Mouse (Mus musculus) neural tube, embryonic 15.5 days (tissue): ENCODE measurements around the gene Gm21830. TPM values are rescaled to one million over a fixed set of nuclear protein-coding genes. Genes with fewer than 3 reads are reported as not detected.
"Not testable (repeated sequence)": the region's sequence is repeated elsewhere in the genome, so short reads cannot be mapped to it uniquely, and the experiment has no call there.

Experiments
- ATAC-seq: fragments of 200-750 bp; cut with Nextera tagmentation; 2 replicates; pipeline ENCODE4 v1.8.0; 2017; ENCODE audit warnings: mild to moderate bottlenecking, moderate TSS enrichment, moderate library complexity; ENCODE audit not compliant: low FRiP score
- H3K27ac ChIP-seq: fragments of 300-500 bp; sonication (generic); replicated peaks from 2 replicates; pipeline ENCODE4 v1.5.1; 2015; ENCODE audit warnings: mild to moderate bottlenecking, inconsistent platforms
- H3K27me3 ChIP-seq: fragments of 300-500 bp; sonication (generic); replicated peaks from 2 replicates; pipeline ENCODE4 v1.6.1; 2015; ENCODE audit warnings: inconsistent platforms
- H3K36me3 ChIP-seq: fragments of 300-500 bp; sonication (generic); 2 replicates; pipeline ENCODE4 v1.6.1; 2015; ENCODE audit warnings: inconsistent platforms
- H3K4me1 ChIP-seq: fragments of 300-500 bp; sonication (generic); 2 replicates; pipeline ENCODE4 v1.6.1; 2015; ENCODE audit warnings: inconsistent platforms
- H3K4me2 ChIP-seq: fragments of 300-500 bp; sonication (generic); 2 replicates; pipeline ENCODE4 v1.6.1; 2015; ENCODE audit warnings: inconsistent platforms, mild to moderate bottlenecking, moderate library complexity
- H3K4me3 ChIP-seq: fragments of 300-500 bp; sonication (generic); replicated peaks from 2 replicates; pipeline ENCODE4 v1.5.1; 2015; ENCODE audit warnings: mild to moderate bottlenecking, inconsistent platforms
- H3K9ac ChIP-seq: fragments of 300-500 bp; sonication (generic); replicated peaks from 2 replicates; pipeline ENCODE4 v1.6.1; 2015; ENCODE audit warnings: mild to moderate bottlenecking, inconsistent platforms
- H3K9me3 ChIP-seq: fragments of 300-500 bp; sonication (generic); replicated peaks from 2 replicates; pipeline ENCODE4 v1.6.1; 2016; ENCODE audit warnings: inconsistent platforms
- WGBS: fragments of 180-500 bp; shearing (Covaris S2); methylation state at CpG from one replicate; pipeline ENCODE4 v1.1.7; 2015; ENCODE audit warnings: mixed read lengths; 5-methylcytosine and 5-hydroxymethylcytosine counted together
- polyA plus RNA-seq: library from polyadenylated mRNA; unstranded; fragments of >200 nt; fragmentation: Nextera tagmentation; extraction: Ambion mirVana; gene quantifications from 2 replicates; pipeline ENCODE4 v1.2.1, GENCODE M21; 2015

The Gm21830 gene
- not detected in 2 replicates for polyA plus RNA-seq

- WGBS: no CpG with 5 or more reads among the region's 1 CpGs
- H3K27ac ChIP-seq, H3K4me3 ChIP-seq, H3K36me3 ChIP-seq, H3K4me2 ChIP-seq, ATAC-seq, H3K4me1 ChIP-seq, H3K27me3 ChIP-seq, H3K9me3 ChIP-seq, H3K9ac ChIP-seq: not testable (repeated sequence)
Measured at GRCm38 (mm10) chr2:67413425-67413824, at the start of gene Gm21830. TSS of gene Gm21830 (plus strand) at chr2:67413725.

GRCm38 (mm10) chr2:67364506-67364905, 49.0 kb upstream of the Gm21830 start:
- Histone ChIP-seq H3K4me2 (no peak overlapping the region), H3K27me3 (no peaks in the 10 kb centered on the region), H3K36me3 (no peaks in the 10 kb centered on the region), H3K4me3 (no peak overlapping the region), H3K27ac (no peak overlapping the region), H3K4me1 (no peaks in the 10 kb centered on the region), H3K9me3 (no peaks in the 10 kb centered on the region), H3K9ac (no peak overlapping the region)
- WGBS: 84% methylated on average over 2 of the region's 2 CpGs
- no peak for ATAC-seq

- Histone ChIP-seq H3K4me1 (0 out of 2 replicates have a peak, but pooled peaks cover 2% of the 10 kb centered on the region), H3K4me2 (no peak overlapping the region), H3K4me3 (no peak overlapping the region), H3K27ac (no peak overlapping the region), H3K27me3 (no peaks in the 10 kb centered on the region), H3K9ac (no peak overlapping the region), H3K9me3 (no peaks in the 10 kb centered on the region), H3K36me3 (no peaks in the 10 kb centered on the region)
- no peak for ATAC-seq
- WGBS: 51% methylated on average over 3 of the region's 3 CpGs
Measured at GRCm38 (mm10) chr2:67378504-67378903, 35.0 kb upstream of the Gm21830 start.

GRCm38 (mm10) chr2:67420853-67421252, 7.3 kb downstream of the Gm21830 start:
- Histone ChIP-seq H3K4me1 (no peaks in the 10 kb centered on the region), H3K9me3 (no peaks in the 10 kb centered on the region), H3K36me3 (no peaks in the 10 kb centered on the region), H3K9ac (no peak overlapping the region), H3K27me3 (no peaks in the 10 kb centered on the region), H3K27ac (no peak overlapping the region), H3K4me2 (no peak overlapping the region), H3K4me3 (no peak overlapping the region)
- no peak for ATAC-seq

GRCm38 (mm10) chr2:67422799-67423198, 9.3 kb downstream of the Gm21830 start:
- H3K4me1 ChIP-seq: no peaks in the 10 kb centered on the region
- 90% methylated on average over 1 of the region's 1 CpGs for WGBS
- no peak overlapping the region for H3K9ac ChIP-seq
- no peaks in the 10 kb centered on the region for H3K9me3 ChIP-seq
- no peak overlapping the region for H3K4me2 ChIP-seq
- no peak for ATAC-seq
- no peaks in the 10 kb centered on the region for H3K36me3 ChIP-seq
- no peak overlapping the region for H3K27ac ChIP-seq
- no peak overlapping the region for H3K4me3 ChIP-seq
- no peaks in the 10 kb centered on the region for H3K27me3 ChIP-seq

GRCm38 (mm10) chr2:67433081-67433480, 19.6 kb downstream of the Gm21830 start, which contains the start of gene Gm26727:
TSS of gene Gm26727 (minus strand) at chr2:67433181.
- Histone ChIP-seq H3K4me2 (no peak within 1 kb of the TSS), H3K4me3 (no peak within 1 kb of the TSS), H3K9me3 (no peaks in the 10 kb centered on the region), H3K4me1 (no peaks in the 10 kb centered on the region), H3K27me3 (no peaks in the 10 kb centered on the region), H3K9ac (no peak within 1 kb of the TSS), H3K27ac (no peak within 1 kb of the TSS), H3K36me3 (no peaks in the 10 kb centered on the region)
- WGBS: 65% methylated on average over 2 of the region's 2 CpGs
- no peak for ATAC-seq

GRCm38 (mm10) chr2:67438309-67438708, 24.8 kb downstream of the Gm21830 start:
- Histone ChIP-seq H3K9me3 (no peaks in the 10 kb centered on the region), H3K36me3 (no peaks in the 10 kb centered on the region), H3K9ac (no peak overlapping the region), H3K27me3 (no peaks in the 10 kb centered on the region), H3K4me3 (no peak overlapping the region), H3K27ac (no peak overlapping the region), H3K4me2 (no peak overlapping the region), H3K4me1 (no peaks in the 10 kb centered on the region)
- WGBS: 91% methylated on average over 8 of the region's 8 CpGs
- no peak for ATAC-seq

- no peaks in the 10 kb centered on the region for H3K9me3 ChIP-seq
- H3K27ac ChIP-seq: no peak within 1 kb of the TSS
- ATAC-seq: no peak
- H3K4me1 ChIP-seq: no peaks in the 10 kb centered on the region
- H3K36me3 ChIP-seq: no peaks in the 10 kb centered on the region
- no peaks in the 10 kb centered on the region for H3K27me3 ChIP-seq
- H3K4me2 ChIP-seq: no peak within 1 kb of the TSS
- WGBS: 81% methylated on average over 3 of the region's 3 CpGs
- H3K9ac ChIP-seq: no peak within 1 kb of the TSS
- H3K4me3 ChIP-seq: no peak within 1 kb of the TSS
Measured at GRCm38 (mm10) chr2:67445780-67446179, 32.3 kb downstream of the Gm21830 start, which contains the start of gene Xirp2. TSS of gene Xirp2 (plus strand) at chr2:67446002.

GRCm38 (mm10) chr2:67446772-67447171, 33.2 kb downstream of the Gm21830 start:
- H3K4me3 ChIP-seq: no peak overlapping the region
- no peaks in the 10 kb centered on the region for H3K9me3 ChIP-seq
- H3K27ac ChIP-seq: no peak overlapping the region
- H3K4me1 ChIP-seq: no peaks in the 10 kb centered on the region
- no peaks in the 10 kb centered on the region for H3K36me3 ChIP-seq
- no peaks in the 10 kb centered on the region for H3K27me3 ChIP-seq
- H3K4me2 ChIP-seq: no peak overlapping the region
- ATAC-seq: no peak
- H3K9ac ChIP-seq: no peak overlapping the region
- 95% methylated on average over 1 of the region's 1 CpGs for WGBS

- H3K9ac ChIP-seq: no peak overlapping the region
- no peaks in the 10 kb centered on the region for H3K9me3 ChIP-seq
- 77% methylated on average over 12 of the region's 12 CpGs for WGBS
- H3K4me2 ChIP-seq: no peak overlapping the region
- H3K36me3 ChIP-seq: no peaks in the 10 kb centered on the region
- H3K4me3 ChIP-seq: no peak overlapping the region
- no peaks in the 10 kb centered on the region for H3K27me3 ChIP-seq
- H3K4me1 ChIP-seq: no peaks in the 10 kb centered on the region
- no peak for ATAC-seq
- H3K27ac ChIP-seq: no peak overlapping the region
Measured at GRCm38 (mm10) chr2:67447206-67447605, 33.7 kb downstream of the Gm21830 start.

- Histone ChIP-seq H3K4me2 (no peak overlapping the region), H3K27me3 (no peaks in the 10 kb centered on the region), H3K9me3 (no peaks in the 10 kb centered on the region), H3K27ac (no peak overlapping the region), H3K9ac (no peak overlapping the region), H3K4me3 (no peak overlapping the region), H3K36me3 (no peaks in the 10 kb centered on the region), H3K4me1 (no peaks in the 10 kb centered on the region)
- WGBS: 69% methylated on average over 3 of the region's 3 CpGs
- ATAC-seq: no peak
Measured at GRCm38 (mm10) chr2:67460857-67461256, 47.3 kb downstream of the Gm21830 start.

GRCm38 (mm10) chr2:67467036-67467435, 53.5 kb downstream of the Gm21830 start:
- no peak overlapping the region for H3K4me3 ChIP-seq
- no peaks in the 10 kb centered on the region for H3K4me1 ChIP-seq
- 90% methylated on average over 7 of the region's 7 CpGs for WGBS

GRCm38 (mm10) chr2:67470030-67470429, 56.5 kb downstream of the Gm21830 start:
- WGBS: 80% methylated on average over 5 of the region's 5 CpGs
- H3K27me3 ChIP-seq, H3K9me3 ChIP-seq, ATAC-seq, H3K27ac ChIP-seq, H3K9ac ChIP-seq, H3K36me3 ChIP-seq, H3K4me2 ChIP-seq, H3K4me1 ChIP-seq, H3K4me3 ChIP-seq: not testable (repeated sequence)

More at GRCm38 (mm10) chr2:67467036-67467435, 53.5 kb downstream of the Gm21830 start:
- H3K9me3 ChIP-seq: no peaks in the 10 kb centered on the region
- no peak overlapping the region for H3K27ac ChIP-seq
- H3K4me2 ChIP-seq: no peak overlapping the region
- no peak overlapping the region for H3K9ac ChIP-seq
- no peaks in the 10 kb centered on the region for H3K27me3 ChIP-seq
- H3K36me3 ChIP-seq: no peaks in the 10 kb centered on the region
- ATAC-seq: no peak
